Mouse (Mus musculus) G1E (cell line): ENCODE results near the gene Dip2b. TPM values are rescaled to one million over a fixed set of nuclear protein-coding genes. Genes with fewer than 3 reads are reported as not detected.

Experiments
- ATAC-seq: 2 replicates; pipeline ENCODE4 v1.8.0; 2016; ENCODE audit warnings: mild to moderate bottlenecking; ENCODE audit not compliant: insufficient number of reproducible peaks, poor library complexity, low FRiP score, severe bottlenecking; ENCODE audit errors: extremely low read depth
- DNase-seq: peaks from one replicate; pipeline ENCODE4 v3.0.0; 2012; ENCODE audit warnings: low spot score
- H3K27me3 ChIP-seq: 2 replicates; pipeline ENCODE4 v1.6.1; 2012; ENCODE audit warnings: mild to moderate bottlenecking, low read length, inconsistent platforms; ENCODE audit not compliant: insufficient read depth
- H3K36me3 ChIP-seq: replicated peaks from 2 replicates; pipeline ENCODE3; 2012; ENCODE audit warnings: mild to moderate bottlenecking, inconsistent platforms
- H3K4me1 ChIP-seq: 2 replicates; pipeline ENCODE4 v1.6.1; 2012; ENCODE audit warnings: low read depth, low read length, inconsistent platforms, mixed read lengths; ENCODE audit not compliant: insufficient read depth
- H3K4me3 ChIP-seq: 2 replicates; pipeline ENCODE4 v1.5.1; 2012; ENCODE audit warnings: low read depth, mild to moderate bottlenecking, inconsistent platforms, low read length, moderate library complexity, mixed read lengths
- H3K9me3 ChIP-seq: replicated peaks from 2 replicates; pipeline ENCODE4 v1.6.1; 2012; ENCODE audit warnings: inconsistent platforms
- CTCF ChIP-seq: IDR thresholded peaks from 2 replicates; pipeline ENCODE4 v1.5.1; 2012; ENCODE audit warnings: low read depth, low read length, inconsistent platforms, mixed read lengths
- GATA1 ChIP-seq: IDR thresholded peaks from 2 replicates; pipeline ENCODE4 v1.6.1; 2012; ENCODE audit warnings: borderline replicate concordance, low read length, inconsistent platforms, mixed read lengths
- GATA2 ChIP-seq: IDR thresholded peaks from 2 replicates; pipeline ENCODE4 v1.6.1; 2012; ENCODE audit warnings: low read depth, low read length, inconsistent platforms, borderline replicate concordance
- POLR2AphosphoS5 ChIP-seq: IDR thresholded peaks from 2 replicates; pipeline ENCODE4 v1.6.1; 2012; ENCODE audit warnings: low read depth, low read length, inconsistent platforms; ENCODE audit not compliant: insufficient replicate concordance
- TAL1 ChIP-seq: conservative IDR thresholded peaks from 2 replicates; pipeline ENCODE4 v1.6.1; 2012; ENCODE audit warnings: low read depth, low read length, inconsistent platforms, mixed read lengths
- polyA plus RNA-seq: library from polyadenylated mRNA; stranded (reverse); fragments of >175 nt; gene quantifications from 2 replicates; pipeline ENCODE4 v1.2.3, GENCODE M21; 2012
- total RNA-seq, 2 experiments: library from RNA; stranded (forward) in 1 of 2; stranded (reverse) in 1 of 2; fragments of 200-1000 nt in 1 of 2; fragments of >200 nt in 1 of 2; fragmentation: Nextera tagmentation in 1 of 2; gene quantifications; 2 replicates each; pipeline ENCODE4 v1.2.3; 2014 to 2017

The Dip2b gene
- total and polyA plus RNA-seq, 3 experiments, result 4.4 to 36.8 (median 21.8) TPM

- H3K36me3 ChIP-seq, result peaks cover 84% of the 10 kb centered on the region
- no peak for ATAC-seq
- no peaks in the 10 kb centered on the region for H3K27me3 ChIP-seq
- H3K9me3 ChIP-seq, result no peaks in the 10 kb centered on the region
- no peak for TF ChIP-seq TAL1
- TF ChIP-seq GATA1, result no peak
- TF ChIP-seq GATA2, result no peak
- TF ChIP-seq POLR2AphosphoS5, result no peak
- no peak for TF ChIP-seq CTCF
- no peaks in the 10 kb centered on the region for H3K4me1 ChIP-seq
- no peak overlapping the region for H3K4me3 ChIP-seq
- no peak for DNase-seq
These were observed 129.7 kb downstream of the Dip2b start for GRCm38 (mm10) chr15:100168191-100168606.

- H3K4me1 ChIP-seq, result no peaks in the 10 kb centered on the region
- peaks cover 87% of the 10 kb centered on the region for H3K36me3 ChIP-seq
- H3K27me3 ChIP-seq, result no peaks in the 10 kb centered on the region
- ATAC-seq, result no peak
- no peak overlapping the region for H3K4me3 ChIP-seq
- H3K9me3 ChIP-seq, result no peaks in the 10 kb centered on the region
- no peak for DNase-seq
- no peak for TF ChIP-seq POLR2AphosphoS5
- TF ChIP-seq GATA1, result no peak
- no peak for TF ChIP-seq CTCF
- no peak for TF ChIP-seq TAL1
- TF ChIP-seq GATA2, result no peak
These were observed 136.7 kb downstream of the Dip2b start for GRCm38 (mm10) chr15:100175176-100175575.

- no peak overlapping the region for H3K4me3 ChIP-seq
- H3K4me1 ChIP-seq, result no peaks in the 10 kb centered on the region
- DNase-seq, result no peak
- no peak for ATAC-seq
- no peak for TF ChIP-seq TAL1
- no peak for TF ChIP-seq GATA1
- no peak for TF ChIP-seq CTCF
- no peak for TF ChIP-seq POLR2AphosphoS5
- TF ChIP-seq GATA2, result no peak
- peaks cover 86% of the 10 kb centered on the region for H3K36me3 ChIP-seq
- no peaks in the 10 kb centered on the region for H3K27me3 ChIP-seq
- H3K9me3 ChIP-seq, result no peaks in the 10 kb centered on the region
These were observed 138.7 kb downstream of the Dip2b start for GRCm38 (mm10) chr15:100177167-100177566.

GRCm38 (mm10) chr15:100177575-100177974 lies 139.1 kb downstream of the Dip2b start:
- no peak for DNase-seq
- Histone ChIP-seq H3K27me3 (no peaks in the 10 kb centered on the region), H3K4me3 (no peak overlapping the region), H3K4me1 (no peaks in the 10 kb centered on the region), H3K9me3 (no peaks in the 10 kb centered on the region), H3K36me3 (peaks cover 86% of the 10 kb centered on the region)
- TF ChIP-seq GATA2 (no peak), POLR2AphosphoS5 (no peak), GATA1 (no peak), TAL1 (no peak), CTCF (no peak)
- ATAC-seq, result no peak

GRCm38 (mm10) chr15:100178487-100178886 lies 140.0 kb downstream of the Dip2b start:
- no peak for DNase-seq
- Histone ChIP-seq H3K4me1 (no peaks in the 10 kb centered on the region), H3K27me3 (no peaks in the 10 kb centered on the region), H3K36me3 (peaks cover 85% of the 10 kb centered on the region), H3K9me3 (no peaks in the 10 kb centered on the region), H3K4me3 (no peak overlapping the region)
- TF ChIP-seq POLR2AphosphoS5, result no peak
- no peak for TF ChIP-seq CTCF
- no peak for TF ChIP-seq TAL1
- no peak for TF ChIP-seq GATA2
- TF ChIP-seq GATA1, result no peak
- no peak for ATAC-seq

GRCm38 (mm10) chr15:100179685-100180084 lies 141.2 kb downstream of the Dip2b start:
- TF ChIP-seq CTCF (no peak), GATA2 (no peak), GATA1 (no peak), TAL1 (no peak)
- H3K4me3 ChIP-seq, result no peak overlapping the region
- no peak for DNase-seq
- no peaks in the 10 kb centered on the region for H3K9me3 ChIP-seq
- peaks cover 85% of the 10 kb centered on the region for H3K36me3 ChIP-seq
- no peak for ATAC-seq
- no peaks in the 10 kb centered on the region for H3K4me1 ChIP-seq
- H3K27me3 ChIP-seq, result no peaks in the 10 kb centered on the region

GRCm38 (mm10) chr15:100180221-100180620 lies 141.8 kb downstream of the Dip2b start:
- Histone ChIP-seq H3K27me3 (no peaks in the 10 kb centered on the region), H3K4me1 (no peaks in the 10 kb centered on the region), H3K9me3 (no peaks in the 10 kb centered on the region), H3K36me3 (peaks cover 84% of the 10 kb centered on the region), H3K4me3 (no peak overlapping the region)
- TF ChIP-seq GATA1, result no peak
- TF ChIP-seq GATA2, result no peak
- TF ChIP-seq CTCF, result no peak
- no peak for TF ChIP-seq TAL1
- no peak for TF ChIP-seq POLR2AphosphoS5
- DNase-seq, result no peak
- ATAC-seq, result no peak
